Mouse (Mus musculus) layer of hippocampus, adult 9-10 months (tissue): ENCODE results near the gene Ergic3.

Source experiments
- DNase-seq: peaks from one replicate; pipeline ENCODE4 v3.0.0; 2022; ENCODE audit warnings: low spot score

Gene Ergic3

GRCm38 (mm10) chr2:156066126-156066525 lies 58.3 kb downstream of the Ergic3 start:
- DNase-seq, result no peak
